Mouse (Mus musculus) myocyte (in vitro differentiated cells): ENCODE results near the gene Hax1. TPM values are rescaled to one million over a fixed set of nuclear protein-coding genes. Genes with fewer than 3 reads are reported as not detected.

Experiments used
- H3K27me3 ChIP-seq: one replicate; pipeline ENCODE4 v1.6.1; 2011; ENCODE audit not compliant: control insufficient read depth, insufficient read depth, insufficient read length
- H3K36me3 ChIP-seq: one replicate; pipeline ENCODE4 v1.6.1; 2011; ENCODE audit not compliant: control insufficient read depth, insufficient read depth
- H3K4me2 ChIP-seq: one replicate; pipeline ENCODE4 v1.6.1; 2011; ENCODE audit warnings: low read depth, control low read depth
- H3K4me3 ChIP-seq: one replicate; pipeline ENCODE4 v1.5.1; 2011; ENCODE audit warnings: mild to moderate bottlenecking, control low read depth, moderate library complexity
- H3K79me2 ChIP-seq: one replicate; pipeline ENCODE4 v1.6.1; 2011; ENCODE audit not compliant: control insufficient read depth, insufficient read depth
- H3ac ChIP-seq: one replicate; pipeline ENCODE4 v1.6.1; 2011; ENCODE audit not compliant: control insufficient read depth, insufficient read length
- CEBPB ChIP-seq: IDR thresholded peaks from 2 replicates; pipeline ENCODE4 v1.6.1; 2011; ENCODE audit warnings: mild to moderate bottlenecking, moderate library complexity; ENCODE audit not compliant: poor library complexity, insufficient read depth, severe bottlenecking
- E2F4 ChIP-seq: IDR thresholded peaks from one replicate; pipeline ENCODE4 v1.6.1; 2011; ENCODE audit warnings: mild to moderate bottlenecking, control low read depth, moderate library complexity; ENCODE audit not compliant: insufficient read depth
- MAX ChIP-seq: IDR thresholded peaks from one replicate; pipeline ENCODE4 v1.6.1; 2011; ENCODE audit warnings: low read depth, mild to moderate bottlenecking, control low read depth
- MYOD1 ChIP-seq, 3 experiments: IDR thresholded peaks; one replicate each; pipeline ENCODE4 v1.6.1; 2011; ENCODE audit warnings: control low read depth in 2 of 3, low read depth in 2 of 3, mild to moderate bottlenecking in 2 of 3, moderate library complexity in 1 of 3; ENCODE audit not compliant: insufficient read length in 2 of 3, control insufficient read depth in 1 of 3
- MYOG ChIP-seq, 3 experiments: IDR thresholded peaks; one replicate each; pipeline ENCODE4 v1.6.1; 2011; ENCODE audit warnings: control low read depth in 2 of 3, low read depth in 2 of 3, mild to moderate bottlenecking in 2 of 3; ENCODE audit not compliant: insufficient read length in 2 of 3, control insufficient read depth in 1 of 3, insufficient read depth in 1 of 3
- POLR2A ChIP-seq: IDR thresholded peaks from one replicate; pipeline ENCODE4 v1.6.1; 2011; ENCODE audit warnings: low read depth, mild to moderate bottlenecking, control low read depth, moderate library complexity; ENCODE audit not compliant: insufficient read length
- POLR2AphosphoS2 ChIP-seq: IDR thresholded peaks from one replicate; pipeline ENCODE4 v1.6.1; 2011; ENCODE audit warnings: low read depth, control low read depth; ENCODE audit not compliant: insufficient read length
- REST ChIP-seq: IDR thresholded peaks from one replicate; pipeline ENCODE4 v1.6.1; 2011; ENCODE audit warnings: mild to moderate bottlenecking, control low read depth, moderate library complexity; ENCODE audit not compliant: insufficient read depth, insufficient read length
- SRF ChIP-seq: IDR thresholded peaks from one replicate; pipeline ENCODE4 v1.6.1; 2011; ENCODE audit warnings: low read depth; ENCODE audit not compliant: control insufficient read depth, insufficient read length
- TCF12 ChIP-seq: IDR thresholded peaks from one replicate; pipeline ENCODE4 v1.6.1; 2011; ENCODE audit warnings: mild to moderate bottlenecking, control low read depth; ENCODE audit not compliant: poor library complexity, insufficient read depth, severe bottlenecking
- TCF3 ChIP-seq: IDR thresholded peaks from one replicate; pipeline ENCODE4 v1.6.1; 2011; ENCODE audit warnings: low read depth, control low read depth; ENCODE audit not compliant: insufficient read length
- USF1 ChIP-seq: IDR thresholded peaks from one replicate; pipeline ENCODE4 v1.6.1; 2011; ENCODE audit warnings: low read depth, mild to moderate bottlenecking, control low read depth, moderate library complexity
- polyA plus RNA-seq: library from polyadenylated mRNA; unstranded; fragments of >200 nt; fragmentation: generic; extraction: Trizol; gene quantifications from one replicate; pipeline ENCODE4 v1.2.1, GENCODE M21; 2012; ENCODE audit warnings: missing spikeins

The Hax1 gene
- polyA plus RNA-seq, 1 experiment, result 400 TPM

DNA sequence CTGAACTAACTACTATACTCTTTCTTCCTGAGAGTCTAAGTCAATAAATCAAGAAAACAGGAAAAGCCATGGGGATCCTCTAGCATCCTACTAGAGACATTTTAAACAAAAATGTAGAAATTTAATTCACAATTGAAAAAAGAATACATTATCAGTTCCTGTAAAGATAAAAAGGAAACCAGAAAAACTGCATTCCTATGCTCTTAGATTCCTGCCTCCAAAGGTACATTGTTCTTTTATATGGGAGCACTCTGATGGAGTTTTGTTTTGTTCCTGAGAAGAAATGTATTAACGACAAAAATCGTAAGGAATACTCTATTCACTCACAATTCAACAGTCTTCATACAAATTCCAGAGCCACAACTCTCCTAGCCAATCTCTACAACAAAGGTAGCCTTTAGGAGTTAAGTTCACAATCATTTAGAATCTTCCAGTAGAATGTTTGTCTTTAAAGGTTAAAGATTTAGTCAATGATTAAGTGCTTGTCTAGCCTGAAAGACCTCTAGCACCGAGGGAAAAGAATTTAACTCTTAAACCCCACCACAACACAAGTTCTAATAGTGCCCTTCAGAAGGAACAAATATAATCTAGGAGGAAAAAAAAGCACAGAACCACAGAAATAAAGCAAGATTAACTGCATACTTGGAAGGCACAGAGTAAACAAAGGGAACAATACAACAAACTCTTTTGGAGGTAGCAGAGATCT lies 5.7 kb upstream of the Hax1 start:
- Histone ChIP-seq H3K4me3 (no peak overlapping the region), H3K4me2 (no peak overlapping the region), H3K79me2 (peaks cover 5% of the 10 kb centered on the region), H3ac (no peak overlapping the region), H3K36me3 (peaks cover 71% of the 10 kb centered on the region), H3K27me3 (no peaks in the 10 kb centered on the region)
- TF ChIP-seq USF1 (no peak), E2F4 (no peak), MYOG (IDR thresholded peaks at IDR 0.05; ENCODE audit: control insufficient read depth in 1 of 3, insufficient read depth in 1 of 3, insufficient read length in 2 of 3, low read depth in 2 of 3) (no peak), CEBPB (no peak), POLR2A (no peak), MYOD1 (IDR thresholded peaks at IDR 0.05; ENCODE audit: control insufficient read depth in 1 of 3, insufficient read length in 2 of 3, low read depth in 2 of 3) (no peak), SRF (no peak), TCF3 (no peak), MAX (no peak), TCF12 (no peak), POLR2AphosphoS2 (no peak)

DNA sequence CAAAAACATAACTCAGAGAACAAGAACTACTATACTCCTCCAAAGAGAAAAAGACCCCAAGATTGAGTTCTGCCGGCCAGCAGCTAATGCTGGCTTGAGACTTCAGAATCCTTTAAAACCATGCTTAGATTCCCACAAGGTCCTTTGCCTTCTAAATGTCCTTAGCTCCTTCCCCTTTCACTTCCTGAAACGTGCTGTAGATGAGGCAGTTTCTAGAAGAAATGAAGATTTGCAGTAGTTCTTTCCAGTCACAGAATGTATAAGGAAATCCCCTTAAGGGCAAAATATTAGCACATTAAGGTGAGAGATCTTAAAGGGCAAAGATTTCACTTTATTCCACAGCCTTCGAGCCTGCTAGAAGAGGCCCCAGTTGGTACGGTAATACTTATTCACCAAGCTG lies 1.2 kb upstream of the Hax1 start:
- peaks cover 54% of the 10 kb centered on the region for H3K36me3 ChIP-seq
- peaks cover 18% of the 10 kb centered on the region for H3K79me2 ChIP-seq
- no peak overlapping the region for H3K4me3 ChIP-seq
- TF ChIP-seq MYOD1 (IDR thresholded peaks at IDR 0.05; ENCODE audit: control insufficient read depth in 1 of 3, insufficient read length in 2 of 3, low read depth in 2 of 3) (no peak), SRF (no peak), POLR2AphosphoS2 (no peak), REST (no peak), POLR2A (no peak), USF1 (no peak), MAX (no peak), TCF12 (no peak), CEBPB (no peak), TCF3 (no peak), E2F4 (no peak), MYOG (IDR thresholded peaks at IDR 0.05; ENCODE audit: control insufficient read depth in 1 of 3, insufficient read depth in 1 of 3, insufficient read length in 2 of 3, low read depth in 2 of 3) (no peak)
- no peaks in the 10 kb centered on the region for H3K27me3 ChIP-seq
- peak overlapping the region; percentile 87 for H3K4me2 ChIP-seq
- H3ac ChIP-seq, result no peak overlapping the region

DNA sequence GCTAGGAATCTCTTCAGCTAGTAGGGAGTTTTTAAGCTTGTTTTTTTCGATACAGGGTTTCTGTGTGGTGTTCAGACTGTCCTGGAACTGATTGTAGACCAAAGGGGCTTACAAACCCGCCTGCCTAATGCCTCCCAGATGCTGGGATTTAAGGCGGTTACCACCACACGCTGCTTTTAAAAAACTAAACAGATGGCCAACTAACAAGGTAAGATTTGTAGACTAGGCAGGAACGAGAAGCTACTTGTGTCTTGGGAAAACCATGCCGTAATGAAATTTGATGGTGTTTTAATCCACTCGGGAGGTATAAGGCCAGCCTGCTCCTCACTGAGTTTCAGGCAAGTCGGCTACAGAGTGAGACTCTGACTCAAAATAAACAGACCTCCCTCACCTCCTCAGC lies 510 bp upstream of the Hax1 start:
- Histone ChIP-seq H3K27me3 (no peaks in the 10 kb centered on the region), H3K4me3 (peak overlapping the region; percentile 93), H3K36me3 (peaks cover 54% of the 10 kb centered on the region), H3K4me2 (peak overlapping the region; percentile 87), H3ac (no peak overlapping the region), H3K79me2 (peaks cover 18% of the 10 kb centered on the region)
- TF ChIP-seq REST, result no peak
- TF ChIP-seq E2F4, result no peak
- TF ChIP-seq TCF12, result no peak
- TF ChIP-seq MYOD1 (IDR thresholded peaks at IDR 0.05; ENCODE audit: control insufficient read depth in 1 of 3, insufficient read length in 2 of 3, low read depth in 2 of 3), result no peak
- no peak for TF ChIP-seq MAX
- TF ChIP-seq POLR2AphosphoS2, result peak; percentile 40
- TF ChIP-seq POLR2A, result no peak

DNA sequence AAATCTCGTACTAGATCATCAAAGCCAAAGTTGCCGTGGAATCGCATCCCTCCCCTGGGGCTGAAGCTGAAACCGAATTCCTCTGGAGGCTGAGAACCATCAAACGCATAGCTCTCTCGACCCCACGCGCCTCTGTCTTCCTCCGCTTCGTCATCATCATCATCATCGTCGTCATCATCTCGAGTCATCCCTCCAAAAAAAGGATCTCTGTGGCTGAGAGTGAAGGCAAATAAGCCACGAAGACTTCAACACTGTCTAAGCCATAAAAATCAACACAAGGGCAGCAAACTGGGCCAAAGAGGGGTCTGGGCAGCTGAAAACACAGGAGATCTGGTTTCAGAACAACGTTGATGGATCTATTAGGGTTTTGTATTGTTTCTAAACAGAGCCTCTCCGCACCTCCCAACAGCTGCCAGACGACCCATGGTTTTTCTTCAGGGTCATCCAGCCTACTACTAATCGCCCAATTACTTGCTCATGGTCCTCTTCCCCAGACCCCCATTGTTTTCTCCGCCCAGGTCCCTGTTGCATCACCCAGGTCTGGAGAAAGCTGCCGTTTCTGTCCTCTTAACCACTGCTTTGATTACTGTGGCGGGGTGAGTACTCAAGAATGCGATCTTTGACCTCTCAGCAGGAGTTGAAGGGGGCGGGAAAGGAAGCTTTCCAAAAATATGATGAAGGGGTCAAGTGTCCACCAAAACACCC lies 637 bp downstream of the Hax1 start:
- no peak for TF ChIP-seq REST
- TF ChIP-seq CEBPB, result 0 out of 2 replicates have a peak, but pooled peaks have one; percentile 65
- TF ChIP-seq POLR2AphosphoS2, result peak; percentile 22
- TF ChIP-seq POLR2A, result peak; percentile 20
- H3ac ChIP-seq, result peak overlapping the region; percentile 15
- peaks cover 18% of the 10 kb centered on the region for H3K79me2 ChIP-seq
- H3K4me2 ChIP-seq, result peak overlapping the region; percentile 78
- no peaks in the 10 kb centered on the region for H3K27me3 ChIP-seq
- H3K36me3 ChIP-seq, result peaks cover 52% of the 10 kb centered on the region
- H3K4me3 ChIP-seq, result peak overlapping the region; percentile 93
